Mouse (Mus musculus) embryonic fibroblast, embryonic 13.5 days (primary cell): ENCODE results near the gene Pdcd5.

Source experiments
- CTCF ChIP-seq: IDR thresholded peaks from 2 replicates; pipeline ENCODE4 v1.5.1; 2011; ENCODE audit warnings: mild to moderate bottlenecking, control low read depth, low read length, moderate library complexity, borderline replicate concordance; ENCODE audit not compliant: insufficient read depth
- POLR2A ChIP-seq: IDR thresholded peaks from 2 replicates; pipeline ENCODE4 v1.6.1; 2011; ENCODE audit warnings: low read depth, mild to moderate bottlenecking, control low read depth, low read length, moderate library complexity

DNA sequence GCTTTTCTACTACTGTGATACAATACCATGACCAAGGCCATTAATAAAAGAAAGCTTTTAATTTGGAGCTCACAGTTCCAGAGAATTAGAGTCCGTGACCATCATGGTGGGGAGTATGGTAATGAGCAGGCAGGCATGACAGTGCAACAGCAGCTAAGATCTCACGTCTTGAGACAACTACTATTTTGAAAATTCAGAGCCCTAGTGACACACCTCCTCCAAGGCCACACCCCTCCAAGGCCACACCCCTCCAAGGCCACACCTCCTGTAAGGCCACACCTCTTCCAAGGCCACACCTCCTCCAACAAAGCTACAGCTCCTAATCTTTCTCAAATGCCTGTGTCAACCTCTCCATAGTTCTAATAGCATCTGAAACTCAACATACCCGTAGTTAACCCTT is 1.8 kb upstream of the Pdcd5 start:
- TF ChIP-seq CTCF (no peak), POLR2A (no peak)
